Mouse (Mus musculus) midbrain, embryonic 11.5 days (tissue): ENCODE measurements at regions not wholly inside any gene's neighbourhood (a gene's known extent, or its start where the extent isn't known, plus 50 kb on each side); places are given as distances from the start of the nearest gene placed in this dataset.
A peak's percentile ranks its signal among the peaks of the same experiment; 100 is the strongest.

Experiments used
- ATAC-seq: fragments of 200-750 bp; cut with Nextera tagmentation; 2 replicates; pipeline ENCODE4 v1.8.0; 2017; ENCODE audit warnings: moderate TSS enrichment, moderate library complexity; ENCODE audit not compliant: low FRiP score
- DNase-seq: peaks from one replicate; pipeline ENCODE4 v3.0.0; 2015; ENCODE audit warnings: low spot score; ENCODE audit errors: missing footprints
- H3K27ac ChIP-seq: fragments of 300-500 bp; sonication (generic); 2 replicates; pipeline ENCODE4 v1.5.1; 2014; ENCODE audit warnings: low read depth, low read length
- H3K27me3 ChIP-seq: fragments of 300-500 bp; sonication (generic); 2 replicates; pipeline ENCODE4 v1.6.1; 2014; ENCODE audit warnings: mild to moderate bottlenecking, low read length, moderate library complexity, mixed read lengths; ENCODE audit not compliant: control insufficient read depth, insufficient read depth
- H3K36me3 ChIP-seq: fragments of 300-500 bp; sonication (generic); 2 replicates; pipeline ENCODE4 v1.6.1; 2014; ENCODE audit warnings: mild to moderate bottlenecking, low read length, moderate library complexity, mixed read lengths; ENCODE audit not compliant: control insufficient read depth, insufficient read depth
- H3K4me1 ChIP-seq: fragments of 300-500 bp; sonication (generic); 2 replicates; pipeline ENCODE4 v1.6.1; 2014; ENCODE audit warnings: low read length; ENCODE audit not compliant: control insufficient read depth, insufficient read depth
- H3K4me2 ChIP-seq: fragments of 300-500 bp; sonication (generic); 2 replicates; pipeline ENCODE4 v1.6.1; 2014; ENCODE audit warnings: mild to moderate bottlenecking, moderate library complexity
- H3K4me3 ChIP-seq: fragments of 300-500 bp; sonication (generic); 2 replicates; pipeline ENCODE4 v1.5.1; 2014; ENCODE audit warnings: low read depth, low read length
- H3K9ac ChIP-seq: fragments of 300-500 bp; sonication (generic); 2 replicates; pipeline ENCODE4 v1.6.1; 2014; ENCODE audit warnings: low read length
- H3K9me3 ChIP-seq: fragments of 300-500 bp; sonication (generic); 2 replicates; pipeline ENCODE4 v1.6.1; 2016; ENCODE audit warnings: low read length; ENCODE audit not compliant: control insufficient read depth
- WGBS: fragments of 180-500 bp; shearing (Covaris S2); extraction: QIAGEN DNeasy Blood & Tissue Kit; methylation state at CpG from one replicate; pipeline ENCODE4 v1.1.7; 2014; 5-methylcytosine and 5-hydroxymethylcytosine counted together

GRCm38 (mm10) chr6:139248920-139249547, 252.7 kb downstream of the Rergl start:
- ATAC-seq = peak; percentile 90
- Histone ChIP-seq H3K4me1 (no peaks in the 10 kb centered on the region), H3K9ac (no peak overlapping the region), H3K4me2 (no peak overlapping the region), H3K36me3 (no peaks in the 10 kb centered on the region), H3K4me3 (no peak overlapping the region), H3K9me3 (no peaks in the 10 kb centered on the region), H3K27ac (no peak overlapping the region), H3K27me3 (no peaks in the 10 kb centered on the region)
- 39% methylated on average over 11 of the region's 11 CpGs for WGBS
- DNase-seq = peak; percentile 94

- H3K9ac ChIP-seq = no peak overlapping the region
- ATAC-seq (no peak), DNase-seq (no peak)
- no peaks in the 10 kb centered on the region for H3K9me3 ChIP-seq
- no peaks in the 10 kb centered on the region for H3K4me1 ChIP-seq
- no peak overlapping the region for H3K4me2 ChIP-seq
- 94% methylated on average over 1 of the region's 1 CpGs for WGBS
- H3K36me3 ChIP-seq = no peaks in the 10 kb centered on the region
- no peaks in the 10 kb centered on the region for H3K27me3 ChIP-seq
- H3K27ac ChIP-seq = no peak overlapping the region
- H3K4me3 ChIP-seq = no peak overlapping the region
These were observed 275.6 kb downstream of the Rergl start for GRCm38 (mm10) chr6:139226127-139226526.

- ATAC-seq (no peak), DNase-seq (no peak)
- no peak overlapping the region for H3K4me2 ChIP-seq
- no peak overlapping the region for H3K4me3 ChIP-seq
- no peaks in the 10 kb centered on the region for H3K27me3 ChIP-seq
- no peak overlapping the region for H3K9ac ChIP-seq
- no peaks in the 10 kb centered on the region for H3K9me3 ChIP-seq
- 78% methylated on average over 3 of the region's 3 CpGs for WGBS
- no peaks in the 10 kb centered on the region for H3K36me3 ChIP-seq
- no peak overlapping the region for H3K27ac ChIP-seq
- no peaks in the 10 kb centered on the region for H3K4me1 ChIP-seq
These were observed 287.3 kb downstream of the Rergl start for GRCm38 (mm10) chr6:139214488-139214887.

- no peak overlapping the region for H3K4me3 ChIP-seq
- H3K9me3 ChIP-seq = no peaks in the 10 kb centered on the region
- no peaks in the 10 kb centered on the region for H3K4me1 ChIP-seq
These were observed 291.5 kb downstream of the Rergl start for GRCm38 (mm10) chr6:139210256-139210655.

GRCm38 (mm10) chr6:139198601-139199000, 303.2 kb downstream of the Rergl start:
- WGBS = 89% methylated on average over 4 of the region's 4 CpGs
- no peak overlapping the region for H3K4me2 ChIP-seq
- H3K27me3 ChIP-seq = no peaks in the 10 kb centered on the region
- ATAC-seq (no peak), DNase-seq (no peak)
- H3K9me3 ChIP-seq = no peaks in the 10 kb centered on the region
- H3K9ac ChIP-seq = no peak overlapping the region
- H3K27ac ChIP-seq = no peak overlapping the region
- H3K4me1 ChIP-seq = no peaks in the 10 kb centered on the region
- H3K36me3 ChIP-seq = no peaks in the 10 kb centered on the region
- no peak overlapping the region for H3K4me3 ChIP-seq

More at GRCm38 (mm10) chr6:139210256-139210655, 291.5 kb downstream of the Rergl start:
- H3K4me2 ChIP-seq = no peak overlapping the region
- 74% methylated on average over 2 of the region's 2 CpGs for WGBS
- DNase-seq = no peak
- H3K9ac ChIP-seq = no peak overlapping the region
- ATAC-seq = no peak
- H3K27me3 ChIP-seq = no peaks in the 10 kb centered on the region
- H3K27ac ChIP-seq = no peak overlapping the region
- no peaks in the 10 kb centered on the region for H3K36me3 ChIP-seq

- H3K27me3 ChIP-seq = no peaks in the 10 kb centered on the region
- no peaks in the 10 kb centered on the region for H3K4me1 ChIP-seq
- ATAC-seq (no peak), DNase-seq (no peak)
- no peaks in the 10 kb centered on the region for H3K36me3 ChIP-seq
- H3K4me2 ChIP-seq = no peak overlapping the region
- no peak overlapping the region for H3K27ac ChIP-seq
- no peak overlapping the region for H3K9ac ChIP-seq
- no peak overlapping the region for H3K4me3 ChIP-seq
- no peaks in the 10 kb centered on the region for H3K9me3 ChIP-seq
- 86% methylated on average over 8 of the region's 8 CpGs for WGBS
These were observed 315.3 kb downstream of the Rergl start for GRCm38 (mm10) chr6:139186431-139186830.

GRCm38 (mm10) chr6:139160352-139160751, 341.4 kb downstream of the Rergl start:
- 90% methylated on average over 6 of the region's 6 CpGs for WGBS

GRCm38 (mm10) chr6:139159741-139160140, 342.0 kb downstream of the Rergl start:
- no peaks in the 10 kb centered on the region for H3K36me3 ChIP-seq
- H3K27ac ChIP-seq = no peak overlapping the region
- H3K9ac ChIP-seq = no peak overlapping the region
- ATAC-seq = no peak
- no peaks in the 10 kb centered on the region for H3K27me3 ChIP-seq
- 88% methylated on average over 4 of the region's 4 CpGs for WGBS
- H3K9me3 ChIP-seq = no peaks in the 10 kb centered on the region
- no peaks in the 10 kb centered on the region for H3K4me1 ChIP-seq
- no peak for DNase-seq
- no peak overlapping the region for H3K4me3 ChIP-seq
- H3K4me2 ChIP-seq = no peak overlapping the region

More at GRCm38 (mm10) chr6:139160352-139160751, 341.4 kb downstream of the Rergl start:
- DNase-seq = no peak
- no peak overlapping the region for H3K9ac ChIP-seq
- H3K27ac ChIP-seq = no peak overlapping the region
- H3K4me3 ChIP-seq = no peak overlapping the region
- ATAC-seq = no peak
- no peaks in the 10 kb centered on the region for H3K9me3 ChIP-seq
- H3K4me1 ChIP-seq = no peaks in the 10 kb centered on the region
- no peaks in the 10 kb centered on the region for H3K27me3 ChIP-seq
- H3K36me3 ChIP-seq = no peaks in the 10 kb centered on the region
- H3K4me2 ChIP-seq = no peak overlapping the region

- no peaks in the 10 kb centered on the region for H3K36me3 ChIP-seq
- H3K9ac ChIP-seq = no peak overlapping the region
- DNase-seq (no peak), ATAC-seq (no peak)
- 96% methylated on average over 1 of the region's 1 CpGs for WGBS
- H3K27me3 ChIP-seq = no peaks in the 10 kb centered on the region
- H3K4me2 ChIP-seq = no peak overlapping the region
- no peak overlapping the region for H3K4me3 ChIP-seq
- H3K4me1 ChIP-seq = no peaks in the 10 kb centered on the region
- H3K9me3 ChIP-seq = no peaks in the 10 kb centered on the region
- H3K27ac ChIP-seq = no peak overlapping the region
These were observed 347.0 kb downstream of the Rergl start for GRCm38 (mm10) chr6:139154802-139155201.
